Mouse (Mus musculus): ENCODE data around the gene Coa3. TPM values are rescaled to one million over a fixed set of nuclear protein-coding genes. Genes with fewer than 3 reads are reported as not detected.

Gene Coa3
- total and polyA plus RNA-seq, 2 experiments from 2014 or later = 146 to 214 TPM

DNA sequence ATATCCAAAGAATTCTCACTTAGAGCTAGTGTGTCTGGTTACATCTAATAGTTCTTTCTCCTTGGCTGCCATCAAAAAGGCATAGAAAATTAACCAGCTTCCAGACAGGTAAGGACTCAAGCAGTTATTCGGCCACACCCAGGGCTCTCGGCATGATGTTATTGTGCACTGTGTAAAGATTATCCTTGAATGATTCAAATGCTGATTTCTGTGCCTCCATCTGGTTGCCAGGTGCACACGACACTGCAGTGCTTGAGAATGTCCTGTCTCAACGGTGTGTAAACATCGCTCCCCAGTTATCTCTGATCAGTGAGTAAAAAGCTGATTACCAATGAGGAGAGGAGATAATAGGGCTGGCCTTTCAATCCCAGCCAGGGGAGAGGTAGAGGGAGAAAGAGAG is 28.8 kb upstream of the Coa3 start:
- Histone ChIP-seq H3K36me3 (ENCODE audit: insufficient read depth, low read length) (no peaks in the 10 kb centered on the region), H3K4me1 (ENCODE audit: insufficient read depth, low read length) (no peaks in the 10 kb centered on the region), H3K4me2 (ENCODE audit: low read depth, low read length) (no peak overlapping the region), H3K9me3 (ENCODE audit: low read length) (no peaks in the 10 kb centered on the region), H3K4me3 (ENCODE audit: low read length) (no peak overlapping the region), H3K9ac (replicated peaks; ENCODE audit: low read length) (no peak overlapping the region), H3K27ac (no peak overlapping the region), H3K27me3 (ENCODE audit: insufficient read depth, low read length) (no peaks in the 10 kb centered on the region)
- DNase-seq (ENCODE audit: low spot score) (no peak), ATAC-seq (no peak)
- 45% methylated on average over 5 of the region's 5 CpGs for WGBS
- TF ChIP-seq CTCF (IDR thresholded peaks at IDR 0.05; ENCODE audit: low read depth) = no peak

DNA sequence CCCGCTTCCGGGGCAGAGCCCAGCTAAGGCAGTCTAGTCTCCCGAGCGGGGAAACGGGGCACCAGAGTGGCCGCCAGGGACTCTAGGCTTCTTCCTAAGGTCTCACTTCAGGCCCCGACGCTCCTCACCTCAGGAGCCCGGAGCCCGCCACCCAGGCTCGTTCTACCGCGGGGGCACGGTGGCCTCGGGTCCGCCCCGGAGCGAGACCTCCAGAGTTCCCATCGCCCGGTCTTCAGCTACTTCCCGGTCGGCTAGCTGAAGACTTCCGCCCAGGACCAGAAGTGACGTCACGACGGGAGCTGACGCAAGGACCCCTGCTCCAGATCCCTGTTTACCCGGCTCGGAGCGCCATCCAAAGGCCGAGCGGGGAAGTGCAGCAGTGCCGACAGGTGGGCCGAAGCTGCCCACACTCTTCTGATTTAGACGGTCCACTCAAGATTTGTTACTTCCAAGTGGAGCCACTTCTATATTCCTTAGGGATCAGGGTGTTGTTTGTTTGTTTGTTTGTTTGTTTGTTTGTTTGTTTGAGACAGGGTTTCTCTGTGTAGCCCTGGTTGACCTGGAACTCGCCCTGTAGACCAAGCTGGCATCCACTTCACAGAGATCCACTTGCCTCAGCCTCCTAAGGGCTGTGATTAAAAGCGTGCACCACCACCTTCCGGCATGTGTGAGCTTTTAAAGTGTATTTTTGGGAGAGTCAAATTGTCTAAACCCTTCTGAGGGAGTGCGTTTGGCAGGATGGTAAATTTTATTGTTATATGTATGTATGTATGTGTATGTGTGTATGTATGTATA is 23.3 kb upstream of the Coa3 start, which contains the start of gene Becn1:
Gene Becn1, minus strand, starts transcription at position 283 of the 795 bp plus-strand sequence.
- H3K36me3 ChIP-seq (ENCODE audit: insufficient read depth, low read length) = peaks cover 10% of the 10 kb centered on the region; the same call in 1 of the 2 replicates
- H3K9me3 ChIP-seq (ENCODE audit: low read length) = no peaks in the 10 kb centered on the region
- peaks cover 10% of the 10 kb centered on the region for H3K4me1 ChIP-seq (ENCODE audit: insufficient read depth, low read length)
- no peaks in the 10 kb centered on the region for H3K27me3 ChIP-seq (ENCODE audit: insufficient read depth, low read length)
- TF ChIP-seq CTCF (IDR thresholded peaks at IDR 0.05; ENCODE audit: low read depth) = peak; percentile 98
- ATAC-seq (peak; percentile 98), DNase-seq (ENCODE audit: low spot score) (peak; percentile 98)
- peak within 1 kb of the TSS; percentile 78 for H3K27ac ChIP-seq
- peak within 1 kb of the TSS; percentile 99 for H3K4me2 ChIP-seq (ENCODE audit: low read depth, low read length)
- peak within 1 kb of the TSS; percentile 86 for H3K9ac ChIP-seq (replicated peaks; ENCODE audit: low read length)
- H3K4me3 ChIP-seq (ENCODE audit: low read length) = peak within 1 kb of the TSS; percentile 93
- 6% methylated on average over 39 of the region's 39 CpGs for WGBS

DNA sequence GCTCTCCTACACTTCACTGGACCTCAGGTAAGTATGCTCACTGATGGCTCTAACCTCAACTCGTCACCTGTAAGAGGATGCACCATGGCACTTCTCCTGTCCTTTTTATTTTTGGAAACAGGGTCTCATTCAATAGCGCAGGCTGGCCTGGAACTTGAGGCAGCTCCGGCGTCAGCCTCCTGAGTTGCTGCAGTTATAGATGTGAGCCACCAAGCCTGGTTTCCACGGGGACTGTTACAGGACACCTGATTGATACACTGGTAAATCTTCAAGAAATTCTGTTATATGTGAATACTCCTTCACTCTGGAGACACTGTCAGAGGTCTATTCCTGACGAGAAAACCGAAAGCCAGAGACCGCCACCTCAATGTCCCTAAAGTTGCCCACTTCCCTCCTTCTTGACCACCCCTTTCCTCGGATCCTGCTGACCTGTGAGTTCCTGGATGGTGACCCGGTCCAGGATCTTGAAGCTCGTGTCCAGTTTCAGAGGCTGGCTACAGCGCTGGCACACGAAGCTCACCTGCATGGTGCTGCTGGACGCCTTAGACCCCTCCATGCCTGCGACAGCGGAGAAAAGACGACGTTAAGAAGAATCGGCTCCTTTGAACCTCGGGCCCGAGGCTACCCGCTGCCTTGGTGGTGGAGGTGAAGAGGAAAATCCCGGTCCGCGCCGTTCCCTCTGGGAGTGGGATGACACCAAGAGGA is 22.5 kb upstream of the Coa3 start:
- Histone ChIP-seq H3K4me3 (ENCODE audit: low read length) (peak overlapping the region; percentile 93), H3K36me3 (ENCODE audit: insufficient read depth, low read length) (peaks cover 10% of the 10 kb centered on the region; the same call in 1 of the 2 replicates), H3K4me1 (ENCODE audit: insufficient read depth, low read length) (peaks cover 10% of the 10 kb centered on the region), H3K9me3 (ENCODE audit: low read length) (no peaks in the 10 kb centered on the region), H3K4me2 (ENCODE audit: low read depth, low read length) (peak overlapping the region; percentile 99), H3K27ac (peak overlapping the region; percentile 78), H3K9ac (replicated peaks; ENCODE audit: low read length) (peak overlapping the region; percentile 86), H3K27me3 (ENCODE audit: insufficient read depth, low read length) (no peaks in the 10 kb centered on the region)
- DNase-seq (ENCODE audit: low spot score) = no peak
- WGBS = 15% methylated on average over 26 of the region's 26 CpGs
- ATAC-seq = no peak
- TF ChIP-seq CTCF (IDR thresholded peaks at IDR 0.05; ENCODE audit: low read depth) = no peak

DNA sequence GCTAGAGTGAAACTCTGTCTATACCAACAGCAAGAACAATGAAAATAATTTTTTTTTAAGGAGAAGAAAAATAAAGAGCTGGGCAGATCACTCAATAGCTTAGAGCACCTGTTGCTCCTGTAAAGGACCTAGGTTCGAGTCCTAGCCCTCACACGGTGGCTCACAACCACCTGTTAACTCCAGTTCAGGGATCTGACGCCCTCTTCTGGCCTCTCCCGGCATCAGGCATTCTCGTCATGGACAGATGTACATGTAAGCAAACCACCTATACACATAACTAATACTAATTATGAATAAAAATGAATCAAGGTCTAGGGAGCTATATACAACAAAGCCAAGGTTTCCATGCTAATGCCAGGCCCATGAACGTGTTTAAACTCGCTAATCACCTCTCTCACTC is 22.0 kb upstream of the Coa3 start:
- peaks cover 15% of the 10 kb centered on the region; the same call in 1 of the 2 replicates for H3K36me3 ChIP-seq (ENCODE audit: insufficient read depth, low read length)
- H3K9ac ChIP-seq (replicated peaks; ENCODE audit: low read length) = peak overlapping the region; percentile 86
- H3K27me3 ChIP-seq (ENCODE audit: insufficient read depth, low read length) = no peaks in the 10 kb centered on the region
- DNase-seq (ENCODE audit: low spot score) = no peak
- no peak overlapping the region for H3K27ac ChIP-seq
- WGBS = 70% methylated on average over 7 of the region's 7 CpGs
- H3K4me3 ChIP-seq (ENCODE audit: low read length) = peak overlapping the region; percentile 93
- no peak for ATAC-seq
- no peaks in the 10 kb centered on the region for H3K9me3 ChIP-seq (ENCODE audit: low read length)
- peaks cover 10% of the 10 kb centered on the region for H3K4me1 ChIP-seq (ENCODE audit: insufficient read depth, low read length)
- peak; percentile 30; the same call in 1 of the 2 replicates for TF ChIP-seq CTCF (IDR thresholded peaks at IDR 0.05; ENCODE audit: low read depth)
- peak overlapping the region; percentile 99 for H3K4me2 ChIP-seq (ENCODE audit: low read depth, low read length)

DNA sequence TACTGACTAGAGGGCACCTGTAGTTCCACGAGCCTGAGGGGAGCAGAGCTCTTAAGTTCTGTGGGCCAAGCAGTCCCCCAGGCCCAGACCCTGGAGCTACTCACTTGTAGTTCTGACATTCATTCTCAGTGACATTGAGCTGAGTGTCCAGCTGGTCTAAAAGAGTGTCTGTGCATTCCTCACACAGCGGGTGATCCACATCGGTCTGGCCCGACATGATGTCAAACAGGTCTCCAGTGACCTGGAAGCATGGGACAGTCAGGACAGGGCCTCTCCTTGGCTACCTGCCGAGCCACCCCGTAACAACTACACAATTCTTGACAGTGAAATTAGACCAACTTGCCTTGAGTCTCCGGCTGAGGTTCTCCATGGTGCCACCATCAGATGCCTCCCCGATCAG is 16.3 kb upstream of the Coa3 start:
- 88% methylated on average over 8 of the region's 8 CpGs for WGBS
- H3K27me3 ChIP-seq (ENCODE audit: insufficient read depth, low read length) = no peaks in the 10 kb centered on the region
- H3K4me3 ChIP-seq (ENCODE audit: low read length) = no peak overlapping the region
- DNase-seq (ENCODE audit: low spot score) (no peak), ATAC-seq (no peak)
- no peaks in the 10 kb centered on the region for H3K4me1 ChIP-seq (ENCODE audit: insufficient read depth, low read length)
- no peaks in the 10 kb centered on the region for H3K9me3 ChIP-seq (ENCODE audit: low read length)
- H3K27ac ChIP-seq = no peak overlapping the region
- H3K36me3 ChIP-seq (ENCODE audit: insufficient read depth, low read length) = peaks cover 45% of the 10 kb centered on the region
- H3K4me2 ChIP-seq (ENCODE audit: low read depth, low read length) = no peak overlapping the region
- no peak overlapping the region for H3K9ac ChIP-seq (replicated peaks; ENCODE audit: low read length)
- no peak for TF ChIP-seq CTCF (IDR thresholded peaks at IDR 0.05; ENCODE audit: low read depth)

DNA sequence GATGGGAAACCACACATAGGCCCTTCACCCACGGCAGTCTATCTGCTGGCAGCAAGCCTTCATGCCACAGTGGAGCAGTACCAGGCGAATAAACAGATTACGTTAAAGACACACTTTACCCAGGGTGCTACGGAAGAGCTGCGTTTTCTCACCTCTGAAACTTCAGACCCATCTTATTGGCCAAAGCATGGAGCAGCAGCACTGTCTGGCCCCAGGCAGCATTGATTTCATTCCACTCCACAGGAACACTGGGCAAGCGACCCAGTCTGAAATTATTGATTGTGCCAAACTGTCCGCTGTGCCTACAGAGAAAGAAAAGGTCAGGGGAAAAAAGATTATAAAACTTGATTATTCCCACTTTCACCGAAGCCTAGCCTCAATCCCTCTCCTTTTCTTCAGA is 12.3 kb upstream of the Coa3 start:
- Histone ChIP-seq H3K27ac (no peak overlapping the region), H3K9me3 (ENCODE audit: low read length) (no peaks in the 10 kb centered on the region), H3K9ac (replicated peaks; ENCODE audit: low read length) (no peak overlapping the region), H3K27me3 (ENCODE audit: insufficient read depth, low read length) (no peaks in the 10 kb centered on the region), H3K4me1 (ENCODE audit: insufficient read depth, low read length) (no peaks in the 10 kb centered on the region), H3K4me2 (ENCODE audit: low read depth, low read length) (no peak overlapping the region), H3K4me3 (ENCODE audit: low read length) (no peak overlapping the region), H3K36me3 (ENCODE audit: insufficient read depth, low read length) (peaks cover 51% of the 10 kb centered on the region)
- ATAC-seq = no peak
- WGBS = 95% methylated on average over 8 of the region's 8 CpGs
- no peak for TF ChIP-seq CTCF (IDR thresholded peaks at IDR 0.05; ENCODE audit: low read depth)
- DNase-seq (ENCODE audit: low spot score) = no peak

All from hindbrain, postnatal 0 days (tissue).